Mouse (Mus musculus) megakaryocyte, embryonic 14.5 days (primary cell): ENCODE measurements around the gene Maml3.

Experiments
- FLI1 ChIP-seq: IDR thresholded peaks from 2 replicates; pipeline ENCODE4 v1.6.1; 2012; ENCODE audit warnings: low read length, inconsistent platforms, mixed read lengths
- GATA1 ChIP-seq: IDR thresholded peaks from 3 replicates; pipeline ENCODE4 v1.6.1; 2012; ENCODE audit warnings: mixed read lengths, low read length, inconsistent platforms, borderline replicate concordance

- TF ChIP-seq FLI1 (no peak), GATA1 (no peak)
Measured at GRCm38 (mm10) chr3:51731949-51732636, 372.8 kb downstream of the Maml3 start.
